Mouse (Mus musculus): ENCODE results near the gene Gnpat. TPM values are rescaled to one million over a fixed set of nuclear protein-coding genes. Genes with fewer than 3 reads are reported as not detected.
A peak's percentile ranks its signal among the peaks of the same experiment; 100 is the strongest.
"Not testable (repeated sequence)": the region's sequence is repeated elsewhere in the genome, so short reads cannot be mapped to it uniquely, and the experiment has no call there.

Gnpat gene
- total and polyA plus RNA-seq, 2 experiments from 2014 or later, result 114 to 117 TPM

DNA sequence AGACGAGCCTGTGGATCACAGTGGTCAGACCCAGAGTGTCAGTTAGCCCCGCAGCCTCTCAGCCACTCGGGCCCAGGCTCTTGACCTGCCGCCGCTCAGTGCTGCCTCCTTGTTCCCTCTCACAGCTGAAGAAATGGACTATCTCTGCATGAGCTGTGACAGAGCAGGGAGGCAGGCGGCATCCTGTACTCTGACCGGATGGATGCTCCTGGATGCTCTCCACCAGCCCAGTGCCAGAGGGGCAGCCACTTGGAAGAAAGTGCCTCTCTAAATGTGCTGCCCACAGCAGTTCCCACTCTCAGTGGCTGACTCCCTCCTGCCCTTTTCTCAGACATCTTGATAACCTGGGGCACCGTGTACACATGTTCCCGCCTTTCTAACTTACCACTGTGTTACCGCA lies 21.1 kb upstream of the Gnpat start:
- Histone ChIP-seq H3K27ac (ENCODE audit: low read depth) (no peak overlapping the region), H3K4me3 (ENCODE audit: low read depth, low read length) (no peak overlapping the region), H3K4me1 (ENCODE audit: control insufficient read depth, insufficient read depth) (no peaks in the 10 kb centered on the region), H3K9me3 (replicated peaks; ENCODE audit: control insufficient read depth, low read length) (no peaks in the 10 kb centered on the region), H3K9ac (replicated peaks; ENCODE audit: low read depth, low read length) (no peak overlapping the region), H3K4me2 (ENCODE audit: low read depth, low read length) (no peak overlapping the region), H3K27me3 (ENCODE audit: control insufficient read depth, insufficient read depth, low read length) (no peaks in the 10 kb centered on the region), H3K36me3 (replicated peaks; ENCODE audit: control insufficient read depth, insufficient read depth, low read length) (peaks cover 45% of the 10 kb centered on the region)
- WGBS, result 86% methylated on average over 10 of the region's 10 CpGs
- peak; percentile 2 for DNase-seq (ENCODE audit: low spot score)
- ATAC-seq (ENCODE audit: insufficient read depth, low read depth), result no peak
- TF ChIP-seq EP300 (IDR thresholded peaks at IDR 0.05; ENCODE audit: low read depth), result no peak
- no peak for TF ChIP-seq CTCF (IDR thresholded peaks at IDR 0.05; ENCODE audit: low read depth)

DNA sequence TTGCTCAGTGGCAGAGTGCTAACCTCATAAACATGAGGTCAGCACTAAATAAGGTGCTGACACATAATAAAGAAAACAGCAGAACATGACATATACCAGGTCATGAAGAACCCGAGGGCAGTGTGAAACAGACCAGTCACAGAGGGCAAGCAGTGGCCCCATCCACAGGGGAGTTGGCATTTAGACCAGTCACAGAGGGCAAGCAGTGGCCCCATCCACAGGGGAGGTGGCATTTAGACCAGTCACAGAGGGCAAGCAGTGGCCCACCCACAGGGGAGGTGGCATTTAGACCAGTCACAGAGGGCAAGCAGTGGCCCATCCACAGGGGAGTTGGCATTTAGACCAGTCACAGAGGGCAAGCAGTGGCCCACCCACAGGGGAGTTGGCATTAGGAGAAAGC lies 19.9 kb upstream of the Gnpat start:
- H3K4me1 ChIP-seq (ENCODE audit: control insufficient read depth, insufficient read depth); H3K4me2 ChIP-seq (ENCODE audit: low read depth, low read length); H3K9ac ChIP-seq (replicated peaks; ENCODE audit: low read depth, low read length); H3K4me3 ChIP-seq (ENCODE audit: low read depth, low read length); H3K27ac ChIP-seq (ENCODE audit: low read depth); H3K27me3 ChIP-seq (ENCODE audit: control insufficient read depth, insufficient read depth, low read length); H3K9me3 ChIP-seq (replicated peaks; ENCODE audit: control insufficient read depth, low read length); ATAC-seq (ENCODE audit: insufficient read depth, low read depth): not testable (repeated sequence)
- WGBS, result 39% methylated on average over 1 of the region's 1 CpGs
- peak; percentile 4 for DNase-seq (ENCODE audit: low spot score)
- H3K36me3 ChIP-seq (replicated peaks; ENCODE audit: control insufficient read depth, insufficient read depth, low read length), result peaks cover 43% of the 10 kb centered on the region

DNA sequence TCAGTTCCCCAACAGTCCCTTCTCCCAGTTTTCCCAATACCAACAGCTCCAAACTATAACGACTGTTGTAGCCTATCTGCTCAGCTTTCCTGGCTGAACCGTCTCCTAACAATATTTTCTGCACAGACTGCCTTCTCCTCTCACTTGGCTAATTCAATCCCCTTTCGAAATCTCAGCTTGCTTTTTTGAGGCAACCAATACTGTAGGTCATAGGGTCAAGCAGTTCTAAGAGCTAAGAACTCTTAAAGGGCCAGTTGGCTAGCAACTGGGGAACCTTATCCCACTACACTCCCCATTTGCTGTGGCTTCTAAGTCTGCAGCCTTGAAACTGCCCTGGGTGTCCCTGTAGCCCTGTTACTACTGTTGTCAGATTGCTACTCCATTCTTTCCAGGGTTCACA lies 17.7 kb upstream of the Gnpat start:
- no peaks in the 10 kb centered on the region for H3K27me3 ChIP-seq (ENCODE audit: control insufficient read depth, insufficient read depth, low read length)
- no peak overlapping the region for H3K4me2 ChIP-seq (ENCODE audit: low read depth, low read length)
- no peaks in the 10 kb centered on the region for H3K4me1 ChIP-seq (ENCODE audit: control insufficient read depth, insufficient read depth)
- TF ChIP-seq EP300 (IDR thresholded peaks at IDR 0.05; ENCODE audit: low read depth) (no peak), CTCF (IDR thresholded peaks at IDR 0.05; ENCODE audit: low read depth) (no peak)
- no peak for ATAC-seq (ENCODE audit: insufficient read depth, low read depth)
- no peak overlapping the region for H3K27ac ChIP-seq (ENCODE audit: low read depth)
- H3K9ac ChIP-seq (replicated peaks; ENCODE audit: low read depth, low read length), result no peak overlapping the region
- no peak for DNase-seq (ENCODE audit: low spot score)
- H3K36me3 ChIP-seq (replicated peaks; ENCODE audit: control insufficient read depth, insufficient read depth, low read length), result peaks cover 21% of the 10 kb centered on the region
- no peak overlapping the region for H3K4me3 ChIP-seq (ENCODE audit: low read depth, low read length)
- H3K9me3 ChIP-seq (replicated peaks; ENCODE audit: control insufficient read depth, low read length), result no peaks in the 10 kb centered on the region
- WGBS, result 64% methylated on average over 3 of the region's 3 CpGs

DNA sequence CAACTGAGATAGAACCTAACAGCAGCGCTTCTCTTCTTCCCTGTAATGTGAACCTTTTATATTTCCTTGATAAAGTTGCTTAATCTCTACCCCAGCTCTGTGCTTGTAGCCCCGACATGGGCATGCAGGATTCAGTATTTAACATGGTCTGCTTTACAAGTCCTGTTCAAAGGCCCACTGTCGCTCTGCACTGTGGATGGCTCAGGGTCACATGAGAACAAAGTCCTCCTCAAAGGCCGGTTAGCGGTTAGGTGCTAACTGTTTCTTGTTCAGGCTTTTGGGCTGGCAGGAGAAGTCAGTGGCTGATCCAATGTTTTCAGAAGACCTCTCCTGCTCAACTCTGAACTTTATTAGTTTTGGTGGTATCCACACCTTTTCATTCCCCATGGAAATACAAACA lies 17.3 kb upstream of the Gnpat start:
- TF ChIP-seq CTCF (IDR thresholded peaks at IDR 0.05; ENCODE audit: low read depth), result no peak
- TF ChIP-seq EP300 (IDR thresholded peaks at IDR 0.05; ENCODE audit: low read depth), result no peak
- peaks cover 17% of the 10 kb centered on the region for H3K36me3 ChIP-seq (replicated peaks; ENCODE audit: control insufficient read depth, insufficient read depth, low read length)
- no peak overlapping the region for H3K27ac ChIP-seq (ENCODE audit: low read depth)
- no peaks in the 10 kb centered on the region for H3K4me1 ChIP-seq (ENCODE audit: control insufficient read depth, insufficient read depth)
- no peak overlapping the region for H3K9ac ChIP-seq (replicated peaks; ENCODE audit: low read depth, low read length)
- H3K4me3 ChIP-seq (ENCODE audit: low read depth, low read length), result no peak overlapping the region
- ATAC-seq (ENCODE audit: insufficient read depth, low read depth), result no peak
- WGBS, result 70% methylated on average over 5 of the region's 5 CpGs
- no peak overlapping the region for H3K4me2 ChIP-seq (ENCODE audit: low read depth, low read length)
- DNase-seq (ENCODE audit: low spot score), result no peak
- no peaks in the 10 kb centered on the region for H3K27me3 ChIP-seq (ENCODE audit: control insufficient read depth, insufficient read depth, low read length)
- no peaks in the 10 kb centered on the region for H3K9me3 ChIP-seq (replicated peaks; ENCODE audit: control insufficient read depth, low read length)

DNA sequence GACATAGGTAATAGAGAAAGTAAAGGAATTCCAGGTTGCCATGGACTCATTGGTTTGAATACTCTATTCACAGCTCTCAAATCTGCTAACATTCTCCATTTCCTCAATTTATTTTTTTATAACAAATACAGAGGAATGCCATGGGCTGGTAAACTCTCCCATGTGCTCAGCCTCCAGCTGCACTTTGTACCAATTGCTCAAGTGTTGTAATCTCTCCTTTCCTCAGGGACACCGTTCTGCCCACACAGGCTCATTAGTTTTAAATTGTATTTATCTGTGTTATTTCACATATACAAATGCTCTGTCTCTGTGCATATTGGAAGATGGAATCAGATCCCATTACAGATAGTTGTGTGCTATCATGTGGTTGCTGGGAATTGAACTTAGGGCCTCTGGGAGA lies 9.3 kb upstream of the Gnpat start:
- no peak overlapping the region for H3K27ac ChIP-seq (ENCODE audit: low read depth)
- DNase-seq (ENCODE audit: low spot score) (no peak), ATAC-seq (ENCODE audit: insufficient read depth, low read depth) (no peak)
- no peak overlapping the region for H3K4me3 ChIP-seq (ENCODE audit: low read depth, low read length)
- peaks cover 59% of the 10 kb centered on the region for H3K36me3 ChIP-seq (replicated peaks; ENCODE audit: control insufficient read depth, insufficient read depth, low read length)
- WGBS, result 98% methylated on average over 1 of the region's 1 CpGs
- peaks cover 26% of the 10 kb centered on the region for H3K9me3 ChIP-seq (replicated peaks; ENCODE audit: control insufficient read depth, low read length)
- H3K9ac ChIP-seq (replicated peaks; ENCODE audit: low read depth, low read length), result no peak overlapping the region
- TF ChIP-seq EP300 (IDR thresholded peaks at IDR 0.05; ENCODE audit: low read depth) (no peak), CTCF (IDR thresholded peaks at IDR 0.05; ENCODE audit: low read depth) (no peak)
- no peaks in the 10 kb centered on the region for H3K4me1 ChIP-seq (ENCODE audit: control insufficient read depth, insufficient read depth)
- no peaks in the 10 kb centered on the region for H3K27me3 ChIP-seq (ENCODE audit: control insufficient read depth, insufficient read depth, low read length)
- H3K4me2 ChIP-seq (ENCODE audit: low read depth, low read length), result no peak overlapping the region

DNA sequence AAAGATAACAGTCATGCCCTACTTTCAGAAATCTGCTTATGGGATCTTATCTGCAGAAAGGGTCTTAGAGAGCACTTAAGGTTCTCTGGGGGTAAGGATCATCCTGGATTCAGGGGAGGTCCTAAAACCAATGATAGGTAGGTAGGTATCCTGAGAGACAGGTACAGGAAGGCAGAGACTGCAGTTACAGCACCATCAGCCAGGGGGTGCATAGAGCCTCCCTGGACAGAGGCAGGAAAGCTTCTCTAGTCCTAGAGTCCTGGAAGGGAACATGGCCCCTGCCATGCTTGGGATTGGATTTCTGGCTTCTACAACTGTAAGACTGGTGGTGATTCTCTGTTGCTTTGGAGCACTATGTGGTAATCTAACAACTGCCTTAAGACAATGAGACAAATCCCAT lies 3.4 kb upstream of the Gnpat start:
- peaks cover 12% of the 10 kb centered on the region for H3K9me3 ChIP-seq (replicated peaks; ENCODE audit: control insufficient read depth, low read length)
- no peak overlapping the region for H3K4me3 ChIP-seq (ENCODE audit: low read depth, low read length)
- peaks cover 54% of the 10 kb centered on the region for H3K36me3 ChIP-seq (replicated peaks; ENCODE audit: control insufficient read depth, insufficient read depth, low read length)
- peak; percentile 20 for DNase-seq (ENCODE audit: low spot score)
- peak overlapping the region; percentile 91 for H3K27ac ChIP-seq (ENCODE audit: low read depth)
- no peak for ATAC-seq (ENCODE audit: insufficient read depth, low read depth)
- peaks cover 24% of the 10 kb centered on the region for H3K4me1 ChIP-seq (ENCODE audit: control insufficient read depth, insufficient read depth)
- no peak for TF ChIP-seq EP300 (IDR thresholded peaks at IDR 0.05; ENCODE audit: low read depth)
- TF ChIP-seq CTCF (IDR thresholded peaks at IDR 0.05; ENCODE audit: low read depth), result peak; percentile 51
- no peaks in the 10 kb centered on the region for H3K27me3 ChIP-seq (ENCODE audit: control insufficient read depth, insufficient read depth, low read length)
- H3K4me2 ChIP-seq (ENCODE audit: low read depth, low read length), result no peak overlapping the region
- H3K9ac ChIP-seq (replicated peaks; ENCODE audit: low read depth, low read length), result no peak overlapping the region
